ENCODE assay signal across 8 mouse cellular contexts in the genomic region with DNA sequence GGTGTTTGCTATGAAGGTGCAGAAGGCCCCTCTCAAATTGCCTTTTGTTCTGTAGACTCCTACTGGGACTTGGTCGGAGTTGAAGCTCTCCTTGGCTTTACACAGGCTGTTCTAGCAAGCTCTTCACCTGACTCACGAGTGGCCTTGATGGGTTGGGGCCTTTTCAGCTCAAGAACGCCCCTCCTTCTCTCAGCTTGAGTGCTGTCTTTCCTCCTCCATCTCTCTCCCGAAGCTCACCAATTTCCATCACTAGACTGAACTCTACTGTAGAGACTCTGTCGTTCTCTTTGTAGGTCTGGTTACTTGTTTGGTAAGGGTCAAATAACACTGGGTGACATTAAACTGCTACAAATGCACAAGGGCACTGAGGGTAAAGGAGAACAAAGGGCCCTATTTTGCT. TPM values are rescaled to one million over a fixed set of nuclear protein-coding genes. Genes with fewer than 3 reads are reported as not detected.
A peak's percentile ranks its signal among the peaks of the same experiment; 100 is the strongest.
DNase-seq lines count a peak whose midpoint lies in the region; ATAC-seq and TF ChIP-seq lines count a peak whose summit lies in the region.

No protein-coding gene starts in this region.

- no peaks in the 10 kb centered on the region for H3K9me3 ChIP-seq in kidney, embryonic 15.5 days (replicated peaks)
- H3K9me3 ChIP-seq in hindbrain, embryonic 12.5 days (replicated peaks) = no peaks in the 10 kb centered on the region
- no peaks in the 10 kb centered on the region for H3K9me3 ChIP-seq in midbrain, postnatal 0 days (ENCODE audit: low read length)

- peak overlapping the region; percentile 60; the same call in 1 of the 2 replicates for H3K9ac ChIP-seq in kidney, embryonic 15.5 days
- H3K9ac ChIP-seq in hindbrain, embryonic 12.5 days = peak overlapping the region; percentile 62
- H3K9ac ChIP-seq in midbrain, postnatal 0 days (replicated peaks; ENCODE audit: low read length, poor library complexity, severe bottlenecking) = peak overlapping the region; percentile 67

- peak overlapping the region; percentile 66 for H3K4me2 ChIP-seq in kidney, embryonic 15.5 days
- peak overlapping the region; percentile 66 for H3K4me2 ChIP-seq in hindbrain, embryonic 12.5 days (replicated peaks)
- H3K4me2 ChIP-seq in midbrain, postnatal 0 days (ENCODE audit: low read depth, low read length, poor library complexity, severe bottlenecking) = peak overlapping the region; percentile 85

- H3K36me3 ChIP-seq in kidney, embryonic 15.5 days = no peaks in the 10 kb centered on the region
- no peaks in the 10 kb centered on the region for H3K36me3 ChIP-seq in hindbrain, embryonic 12.5 days
- H3K36me3 ChIP-seq in midbrain, postnatal 0 days (ENCODE audit: insufficient read depth, low read length) = no peaks in the 10 kb centered on the region

- 73% methylated on average over 5 of the region's 5 CpGs for WGBS in kidney, embryonic 15.5 days
- 75% methylated on average over 5 of the region's 5 CpGs for WGBS in hindbrain, embryonic 12.5 days
- WGBS in midbrain, postnatal 0 days = 78% methylated on average over 5 of the region's 5 CpGs

- H3K27ac ChIP-seq in kidney, embryonic 15.5 days = peak overlapping the region; percentile 96
- peak overlapping the region; percentile 94 for H3K27ac ChIP-seq in hindbrain, embryonic 12.5 days
- H3K27ac ChIP-seq in midbrain, postnatal 0 days (ENCODE audit: low read depth, low read length) = peak overlapping the region; percentile 91

- H3K4me1 ChIP-seq in kidney, embryonic 15.5 days = peaks cover 16% of the 10 kb centered on the region
- H3K4me1 ChIP-seq in hindbrain, embryonic 12.5 days = peaks cover 15% of the 10 kb centered on the region
- no peaks in the 10 kb centered on the region for H3K4me1 ChIP-seq in midbrain, postnatal 0 days (ENCODE audit: insufficient read depth, low read length)

- no peak for TF ChIP-seq CTCF in midbrain, postnatal 0 days (IDR thresholded peaks at IDR 0.05)

- H3K4me3 ChIP-seq in kidney, embryonic 15.5 days (replicated peaks) = peak overlapping the region; percentile 61
- peak overlapping the region; percentile 58 for H3K4me3 ChIP-seq in hindbrain, embryonic 12.5 days
- peak overlapping the region; percentile 56 for H3K4me3 ChIP-seq in midbrain, postnatal 0 days (ENCODE audit: low read depth, low read length)

- peak; percentile 15; the same call in 1 of the 2 replicates for ATAC-seq in kidney, embryonic 15.5 days (replicated peaks; ENCODE audit: low FRiP score)
- no peak for ATAC-seq in hindbrain, embryonic 12.5 days (ENCODE audit: low FRiP score)
- ATAC-seq in midbrain, postnatal 0 days (ENCODE audit: low FRiP score) = no peak

- H3K27me3 ChIP-seq in kidney, embryonic 15.5 days = no peaks in the 10 kb centered on the region
- H3K27me3 ChIP-seq in hindbrain, embryonic 12.5 days = no peaks in the 10 kb centered on the region
- H3K27me3 ChIP-seq in midbrain, postnatal 0 days (ENCODE audit: insufficient read depth, low read length) = no peaks in the 10 kb centered on the region

- DNase-seq in kidney, postnatal 4 days = no peak
- DNase-seq in adipocyte (ENCODE audit: low spot score) = peak; percentile 43
- DNase-seq in midbrain, postnatal 0 days (ENCODE audit: low spot score) = no peak
- no peak for DNase-seq in thymus, postnatal 36 days
- no peak for DNase-seq in kidney, postnatal 36 days
- no peak for DNase-seq in kidney, adult 11 months

RNA-seq across cellular contexts. Expression of a gene that starts 0.7 kb away (rescaled TPM):
- 23.5 and 24.9 TPM in 2 replicates for polyA plus RNA-seq in kidney, embryonic 15.5 days (2015; fragmentation: Nextera tagmentation; extraction: Ambion mirVana)
- polyA plus RNA-seq in hindbrain, embryonic 12.5 days (2016; fragmentation: Nextera tagmentation; extraction: Ambion mirVana) = 20.5 and 21.9 TPM in 2 replicates
- 8.1 and 15.7 TPM in 2 replicates for total RNA-seq in midbrain, postnatal 0 days (2014; rRNA removed)
- 8.3 and 9.5 TPM in 2 replicates for polyA plus RNA-seq in midbrain, postnatal 0 days (2015; fragmentation: Nextera tagmentation; extraction: Ambion mirVana)

RNA-seq across cellular contexts. Expression of a gene that starts 30.5 kb away (rescaled TPM):
- polyA plus RNA-seq in kidney, embryonic 15.5 days (2015; fragmentation: Nextera tagmentation; extraction: Ambion mirVana) = 2,036 and 2,131 TPM in 2 replicates
- 763 and 927 TPM in 2 replicates for polyA plus RNA-seq in hindbrain, embryonic 12.5 days (2016; fragmentation: Nextera tagmentation; extraction: Ambion mirVana)
- total RNA-seq in midbrain, postnatal 0 days (2014; rRNA removed) = 323 and 367 TPM in 2 replicates
- polyA plus RNA-seq in midbrain, postnatal 0 days (2015; fragmentation: Nextera tagmentation; extraction: Ambion mirVana) = 109 and 165 TPM in 2 replicates

RNA-seq across cellular contexts. Expression of a gene that starts 53.8 kb away (rescaled TPM):
- polyA plus RNA-seq in kidney, embryonic 15.5 days (2015; fragmentation: Nextera tagmentation; extraction: Ambion mirVana) = 1.8 and 3.0 TPM in 2 replicates
- 0.30 and 0.34 TPM in 2 replicates for polyA plus RNA-seq in hindbrain, embryonic 12.5 days (2016; fragmentation: Nextera tagmentation; extraction: Ambion mirVana)
- 0.60 and 0.94 TPM in 2 replicates for total RNA-seq in midbrain, postnatal 0 days (2014; rRNA removed)
- 0.44 and 0.51 TPM in 2 replicates for polyA plus RNA-seq in midbrain, postnatal 0 days (2015; fragmentation: Nextera tagmentation; extraction: Ambion mirVana)
